29 mouse cellular contexts compared by ENCODE assay signal in genomic region chr1:152439408-152439807, GRCm38 (mm10). TPM values are rescaled to one million over a fixed set of nuclear protein-coding genes. Genes with fewer than 3 reads are reported as not detected.
DNase-seq lines count a peak whose midpoint lies in the region; ATAC-seq lines count a peak whose summit lies in the region.
"Had no signal": no experiment of that assay in that cellular context is flagged by ENCODE, and none has a peak within 500 bp of the region (broad histone marks: within the 10 kb centered on the region; RNA-seq: fewer than 3 reads in every experiment).

No protein-coding gene starts in this region.

- no peak overlapping the region for H3K27ac ChIP-seq in lung, embryonic 16.5 days (ENCODE audit: low read length)
- H3K27ac ChIP-seq: hindbrain, embryonic 12.5 days; limb, embryonic 10.5 days; limb, embryonic 15.5 days; liver, embryonic 14.5 days; lung, embryonic 15.5 days; midbrain, embryonic 12.5 days had no signal

- no peaks in the 10 kb centered on the region for H3K36me3 ChIP-seq in lung, embryonic 16.5 days (ENCODE audit: control insufficient read depth, insufficient read depth, low read length)
- H3K36me3 ChIP-seq: hindbrain, embryonic 12.5 days; limb, embryonic 10.5 days; limb, embryonic 15.5 days; lung, embryonic 15.5 days; midbrain, embryonic 12.5 days had no signal

- no peak overlapping the region for H3K9ac ChIP-seq in lung, embryonic 16.5 days (ENCODE audit: low read length)
- H3K9ac ChIP-seq: hindbrain, embryonic 12.5 days; limb, embryonic 15.5 days; liver, embryonic 14.5 days; lung, embryonic 15.5 days; midbrain, embryonic 12.5 days had no signal

- no peak overlapping the region for H3K4me2 ChIP-seq in lung, embryonic 16.5 days (ENCODE audit: low read depth, low read length)
- H3K4me2 ChIP-seq: heart, embryonic 11.5 days; hindbrain, embryonic 12.5 days; limb, embryonic 15.5 days; lung, embryonic 15.5 days; midbrain, embryonic 12.5 days had no signal

- peak; percentile 36; the same call in 1 of the 2 replicates for ATAC-seq in lung, embryonic 16.5 days (ENCODE audit: low read depth)
- ATAC-seq in monocyte, adult 5-6 weeks (replicated peaks; ENCODE audit: insufficient number of reproducible peaks, low FRiP score, low TSS enrichment, poor library complexity, severe bottlenecking), result no peak
- ATAC-seq: forebrain, embryonic 16.5 days; intestine, embryonic 16.5 days; Patski had no signal

- no peaks in the 10 kb centered on the region for H3K27me3 ChIP-seq in lung, embryonic 16.5 days (ENCODE audit: control insufficient read depth, insufficient read depth, low read depth, low read length)
- H3K27me3 ChIP-seq: CH12.LX; hindbrain, embryonic 12.5 days; limb, embryonic 15.5 days; lung, embryonic 15.5 days; midbrain, embryonic 12.5 days; Patski had no signal

- peak; percentile 59 for DNase-seq in heart, adult 11 months
- DNase-seq in heart, adult 8-10 months (ENCODE audit: low spot score), result no peak
- DNase-seq in lung, postnatal 25 days (ENCODE audit: low spot score), result no peak
- peak; percentile 15 for DNase-seq in NIH3T3 (ENCODE audit: low read depth)
- DNase-seq in lung, postnatal 36 days, result peak; percentile 63
- DNase-seq in neural tube, embryonic 10.5 days (ENCODE audit: extremely low spot score, low spot score), result no peak
- DNase-seq: adrenal gland, postnatal 14 days; cerebellum, adult 2 months; cerebellum, postnatal 36 days; gastrocnemius, postnatal 10 days; kidney, adult 8-10 months; kidney, postnatal 10 days; layer of hippocampus, postnatal 36 days; thymus, adult 2 months; thymus, postnatal 36 days had no signal

- 43% methylated on average over 4 of the region's 4 CpGs for WGBS in lung, embryonic 16.5 days

- no peaks in the 10 kb centered on the region for H3K4me1 ChIP-seq in lung, embryonic 16.5 days (replicated peaks; ENCODE audit: control insufficient read depth, insufficient read depth, low read length)
- H3K4me1 ChIP-seq: hindbrain, embryonic 12.5 days; limb, embryonic 10.5 days; limb, embryonic 15.5 days; lung, embryonic 15.5 days; megakaryocyte, embryonic 14.5 days; midbrain, embryonic 12.5 days had no signal

- no peaks in the 10 kb centered on the region for H3K9me3 ChIP-seq in lung, embryonic 16.5 days (ENCODE audit: control insufficient read depth, low read length)
- H3K9me3 ChIP-seq: hindbrain, embryonic 12.5 days; limb, embryonic 10.5 days; limb, embryonic 15.5 days; lung, embryonic 15.5 days; megakaryocyte, embryonic 14.5 days; midbrain, embryonic 12.5 days had no signal

- H3K4me3 ChIP-seq in lung, embryonic 16.5 days (ENCODE audit: low read length), result no peak overlapping the region
- H3K4me3 ChIP-seq: hindbrain, embryonic 12.5 days; limb, embryonic 10.5 days; limb, embryonic 15.5 days; lung, embryonic 15.5 days; megakaryocyte, embryonic 14.5 days; midbrain, embryonic 12.5 days had no signal

RNA-seq across cellular contexts. Expression of gene Colgalt2, which starts 39.8 kb away (rescaled TPM):
- 1 to 10 TPM; 2.6 to 3.2 (median 2.7) TPM for total RNA-seq in heart, adult 8-10 months (2022)
- 1.1 and 1.3 TPM in 2 replicates for polyA plus RNA-seq in lung, embryonic 16.5 days (2015; fragmentation: Nextera tagmentation; extraction: Ambion mirVana)
- 0.21 TPM in 1 of 3 replicates, not detected in the others for total RNA-seq in monocyte, adult 5-6 weeks (2017)
- total RNA-seq: CH12.LX had no signal
- polyA plus RNA-seq: Patski had no signal

RNA-seq across cellular contexts. Expression of gene Tsen15, which starts 52.9 kb away (rescaled TPM):
- 10 to 100 TPM; 17.3 to 23.2 (median 20.7) TPM for total RNA-seq in heart, adult 8-10 months (2022)
- 70.0 and 74.9 TPM in 2 replicates for polyA plus RNA-seq in lung, embryonic 16.5 days (2015; fragmentation: Nextera tagmentation; extraction: Ambion mirVana)
- 6.7 to 18.1 TPM (median 10.7 TPM) in 3 replicates for total RNA-seq in monocyte, adult 5-6 weeks (2017)

Comparison
In these comparisons a context has a peak if more than half of its experiments do, and no peak if none do; other contexts are left out.
1. DNase-seq: peak in heart, adult 11 months (single experiment), NIH3T3 (single experiment) and lung, postnatal 36 days (single experiment); none in heart, adult 8-10 months (single experiment), lung, postnatal 25 days (single experiment) and neural tube, embryonic 10.5 days (single experiment).